Mouse (Mus musculus): ENCODE data around the gene Cdpf1. TPM values are rescaled to one million over a fixed set of nuclear protein-coding genes. Genes with fewer than 3 reads are reported as not detected.
A peak's percentile ranks its signal among the peaks of the same experiment; 100 is the strongest.
"Not testable (repeated sequence)": the region's sequence is repeated elsewhere in the genome, so short reads cannot be mapped to it uniquely, and the experiment has no call there.

The Cdpf1 gene
- total RNA-seq, 1 experiment from 2014 or later, result 17.9 TPM

GRCm38 (mm10) chr15:85808434-85808833 is 3.1 kb downstream of the Cdpf1 start:
- DNase-seq, result no peak

- no peak for DNase-seq
Observed at GRCm38 (mm10) chr15:85808031-85808430, 3.5 kb downstream of the Cdpf1 start.

- no peak for DNase-seq
Observed at GRCm38 (mm10) chr15:85807404-85807803, 4.1 kb downstream of the Cdpf1 start.

GRCm38 (mm10) chr15:85806886-85807285 is 4.6 kb downstream of the Cdpf1 start:
- DNase-seq, result no peak

GRCm38 (mm10) chr15:85802931-85803330 is 8.6 kb downstream of the Cdpf1 start:
- peak; percentile 70 for DNase-seq

- no peak for DNase-seq
Observed at GRCm38 (mm10) chr15:85798676-85799075, 12.8 kb downstream of the Cdpf1 start.

GRCm38 (mm10) chr15:85795516-85795915 is 16.0 kb downstream of the Cdpf1 start:
- DNase-seq, result no peak

- DNase-seq, result peak; percentile 67
Observed at GRCm38 (mm10) chr15:85792819-85793218, 18.7 kb downstream of the Cdpf1 start.

- DNase-seq, result no peak
Observed at GRCm38 (mm10) chr15:85791449-85791848, 20.0 kb downstream of the Cdpf1 start.

GRCm38 (mm10) chr15:85788633-85789032 is 22.9 kb downstream of the Cdpf1 start:
- no peak for DNase-seq

GRCm38 (mm10) chr15:85788051-85788450 is 23.4 kb downstream of the Cdpf1 start:
- DNase-seq, result no peak

GRCm38 (mm10) chr15:85787482-85787881 is 24.0 kb downstream of the Cdpf1 start:
- DNase-seq, result no peak

GRCm38 (mm10) chr15:85786711-85787110 is 24.8 kb downstream of the Cdpf1 start:
- no peak for DNase-seq

- no peak for DNase-seq
Observed at GRCm38 (mm10) chr15:85784341-85784740, 27.2 kb downstream of the Cdpf1 start.

GRCm38 (mm10) chr15:85783146-85783545 is 28.4 kb downstream of the Cdpf1 start:
- no peak for DNase-seq

GRCm38 (mm10) chr15:85778891-85779290 is 32.6 kb downstream of the Cdpf1 start:
- DNase-seq, result not testable (repeated sequence)

- no peak for DNase-seq
Observed at GRCm38 (mm10) chr15:85776771-85777170, 34.7 kb downstream of the Cdpf1 start.

GRCm38 (mm10) chr15:85776241-85776640 is 35.3 kb downstream of the Cdpf1 start:
- no peak for DNase-seq

GRCm38 (mm10) chr15:85775001-85775400 is 36.5 kb downstream of the Cdpf1 start:
- DNase-seq, result no peak

GRCm38 (mm10) chr15:85774419-85774818 is 37.1 kb downstream of the Cdpf1 start:
- DNase-seq, result no peak

GRCm38 (mm10) chr15:85772146-85772740 is 39.3 kb downstream of the Cdpf1 start:
- DNase-seq, result no peak

- peak; percentile 40 for DNase-seq
Observed at GRCm38 (mm10) chr15:85771306-85772121, 40.0 kb downstream of the Cdpf1 start.

GRCm38 (mm10) chr15:85768991-85769390 is 42.5 kb downstream of the Cdpf1 start:
- DNase-seq, result no peak

- no peak for DNase-seq
Observed at GRCm38 (mm10) chr15:85766677-85767076, 44.8 kb downstream of the Cdpf1 start.

Measured in adrenal gland, postnatal 14 days (tissue).